Mouse (Mus musculus): ENCODE results near the gene Tnnt2. TPM values are rescaled to one million over a fixed set of nuclear protein-coding genes. Genes with fewer than 3 reads are reported as not detected.

Tnnt2 gene
- 3.7 and 5.4 TPM in 2 replicates for polyA plus RNA-seq (2011; ENCODE audit: insufficient read length, low read depth, missing spikeins)

DNA sequence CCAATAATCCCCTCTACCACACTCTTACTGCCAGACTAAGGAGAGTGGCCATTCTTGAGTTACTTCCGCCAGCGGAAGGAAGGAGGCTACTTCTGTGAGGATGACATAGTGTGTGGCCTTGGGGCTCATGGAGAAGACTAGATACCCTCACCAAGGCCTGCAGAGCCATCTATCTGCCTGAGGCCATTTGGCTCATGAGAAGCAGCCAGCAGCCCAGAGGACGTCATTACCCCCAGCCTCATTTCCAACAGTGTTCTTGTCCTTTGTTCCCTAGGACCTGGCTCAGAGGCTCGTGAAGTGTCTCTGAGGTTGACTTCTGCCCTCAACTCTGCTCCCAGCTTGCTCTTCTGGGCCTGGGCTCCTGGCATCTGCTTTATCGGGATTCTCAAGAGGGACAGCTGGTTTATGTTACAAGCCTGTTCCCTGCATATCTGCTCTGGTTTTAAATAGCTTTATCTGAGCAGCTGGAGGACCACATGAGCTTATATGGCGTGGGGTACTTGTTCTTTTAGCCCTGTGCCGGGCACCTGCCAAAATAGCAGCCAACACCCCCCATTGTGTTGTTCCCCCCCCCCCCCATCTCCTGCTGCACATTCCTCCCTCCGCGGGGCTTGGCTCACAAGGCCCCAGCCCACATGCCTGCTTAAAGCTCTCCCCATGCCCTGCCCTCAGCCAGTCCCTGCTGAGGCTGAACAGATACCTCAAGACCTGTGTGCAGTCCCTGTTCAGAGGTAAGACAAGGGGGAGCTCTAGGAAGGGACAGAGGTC lies at the start of gene Tnnt2:
Gene Tnnt2 (plus strand): TSS at position 639 of the 768 bp plus-strand sequence.
- H3K27ac ChIP-seq (ENCODE audit: insufficient read depth, low read length) = no peak within 1 kb of the TSS

DNA sequence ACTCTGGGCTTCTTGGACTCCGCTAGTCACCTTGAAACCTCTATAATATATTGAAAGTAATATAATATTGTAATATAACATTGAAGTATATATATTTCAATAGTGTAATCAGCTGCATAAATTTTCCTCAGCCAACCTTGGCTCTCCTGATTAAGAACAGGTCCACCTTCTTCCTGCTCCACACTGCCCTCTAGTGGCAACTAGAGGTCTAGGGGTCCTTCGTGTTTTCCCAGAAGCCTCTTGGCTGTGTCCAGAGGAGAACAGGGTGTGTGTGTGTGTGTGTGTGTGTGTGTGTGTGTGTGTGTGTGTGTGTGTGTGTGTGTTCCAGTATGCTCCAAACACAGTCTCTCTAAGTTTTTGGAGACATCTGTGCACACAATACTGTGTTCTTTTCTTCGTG lies 48.4 kb upstream of the Tnnt2 start:
- no peak overlapping the region for H3K27ac ChIP-seq (ENCODE audit: insufficient read depth, low read length)
- no peak overlapping the region for H3K4me3 ChIP-seq (ENCODE audit: insufficient read depth, low read length)
- 0 out of 2 replicates have a peak, but pooled peaks cover 3% of the 10 kb centered on the region for H3K4me1 ChIP-seq (ENCODE audit: control insufficient read depth, insufficient read depth, low read length)
- TF ChIP-seq POLR2A (IDR thresholded peaks at IDR 0.05; ENCODE audit: low read depth, low read length) (no peak), CTCF (IDR thresholded peaks at IDR 0.05; ENCODE audit: borderline replicate concordance, insufficient read depth, low read length) (peak; percentile 54; the same call in 1 of the 2 replicates)

More for the DNA sequence above, at the start of gene Tnnt2:
- Histone ChIP-seq H3K4me1 (ENCODE audit: control insufficient read depth, insufficient read depth, low read length) (no peaks in the 10 kb centered on the region), H3K4me3 (ENCODE audit: insufficient read depth, low read length) (no peak within 1 kb of the TSS)
- TF ChIP-seq POLR2A (IDR thresholded peaks at IDR 0.05; ENCODE audit: low read depth, low read length) = no peak
- TF ChIP-seq CTCF (IDR thresholded peaks at IDR 0.05; ENCODE audit: borderline replicate concordance, insufficient read depth, low read length) = no peak

DNA sequence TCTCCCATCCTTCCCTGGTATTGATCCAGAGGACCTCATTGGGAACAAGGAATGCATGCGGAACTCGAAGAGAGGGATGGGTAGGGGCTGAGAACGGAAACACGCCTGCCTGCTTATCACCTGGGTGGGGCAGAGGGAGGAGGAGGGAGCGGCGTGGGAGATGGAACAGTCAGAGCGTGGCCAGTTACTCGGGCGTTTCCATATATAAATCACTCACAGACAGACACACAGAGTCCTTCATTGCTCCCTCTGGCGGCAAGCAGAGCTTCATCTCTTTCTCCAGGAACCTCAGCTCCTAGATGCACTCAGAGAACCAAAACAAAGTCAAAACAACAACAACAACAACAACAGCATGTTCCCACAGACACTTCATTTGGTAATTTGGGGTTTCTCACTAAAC lies 47.4 kb upstream of the Tnnt2 start:
- no peak overlapping the region for H3K27ac ChIP-seq (ENCODE audit: insufficient read depth, low read length)
- TF ChIP-seq CTCF (IDR thresholded peaks at IDR 0.05; ENCODE audit: borderline replicate concordance, insufficient read depth, low read length) = no peak
- TF ChIP-seq POLR2A (IDR thresholded peaks at IDR 0.05; ENCODE audit: low read depth, low read length) = no peak
- H3K4me3 ChIP-seq (ENCODE audit: insufficient read depth, low read length) = no peak overlapping the region
- H3K4me1 ChIP-seq (ENCODE audit: control insufficient read depth, insufficient read depth, low read length) = 0 out of 2 replicates have a peak, but pooled peaks cover 7% of the 10 kb centered on the region

DNA sequence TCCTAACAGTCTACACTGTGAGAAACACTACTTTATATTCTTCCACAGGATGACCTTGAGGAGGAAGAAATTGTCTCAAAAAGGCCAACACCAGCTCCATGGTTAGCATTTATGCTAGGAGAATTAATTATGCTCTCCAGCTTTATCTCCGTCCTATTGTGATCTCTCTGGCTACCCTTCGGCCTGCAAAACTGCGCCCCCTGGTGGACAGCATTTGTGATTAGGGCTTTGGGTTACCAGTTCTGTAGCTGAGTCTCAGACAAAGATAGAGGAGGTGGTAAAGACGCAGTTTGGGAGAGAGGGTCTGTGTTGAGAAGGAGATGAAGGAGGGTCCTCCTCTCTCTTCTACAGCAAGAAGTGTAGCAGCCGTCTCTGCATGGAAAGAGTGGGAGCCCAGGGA lies 46.3 kb upstream of the Tnnt2 start:
- 0 out of 2 replicates have a peak, but pooled peaks cover 8% of the 10 kb centered on the region for H3K4me1 ChIP-seq (ENCODE audit: control insufficient read depth, insufficient read depth, low read length)
- no peak for TF ChIP-seq POLR2A (IDR thresholded peaks at IDR 0.05; ENCODE audit: low read depth, low read length)
- TF ChIP-seq CTCF (IDR thresholded peaks at IDR 0.05; ENCODE audit: borderline replicate concordance, insufficient read depth, low read length) = peak; percentile 60; the same call in 1 of the 2 replicates
- H3K4me3 ChIP-seq (ENCODE audit: insufficient read depth, low read length) = no peak overlapping the region
- no peak overlapping the region for H3K27ac ChIP-seq (ENCODE audit: insufficient read depth, low read length)

DNA sequence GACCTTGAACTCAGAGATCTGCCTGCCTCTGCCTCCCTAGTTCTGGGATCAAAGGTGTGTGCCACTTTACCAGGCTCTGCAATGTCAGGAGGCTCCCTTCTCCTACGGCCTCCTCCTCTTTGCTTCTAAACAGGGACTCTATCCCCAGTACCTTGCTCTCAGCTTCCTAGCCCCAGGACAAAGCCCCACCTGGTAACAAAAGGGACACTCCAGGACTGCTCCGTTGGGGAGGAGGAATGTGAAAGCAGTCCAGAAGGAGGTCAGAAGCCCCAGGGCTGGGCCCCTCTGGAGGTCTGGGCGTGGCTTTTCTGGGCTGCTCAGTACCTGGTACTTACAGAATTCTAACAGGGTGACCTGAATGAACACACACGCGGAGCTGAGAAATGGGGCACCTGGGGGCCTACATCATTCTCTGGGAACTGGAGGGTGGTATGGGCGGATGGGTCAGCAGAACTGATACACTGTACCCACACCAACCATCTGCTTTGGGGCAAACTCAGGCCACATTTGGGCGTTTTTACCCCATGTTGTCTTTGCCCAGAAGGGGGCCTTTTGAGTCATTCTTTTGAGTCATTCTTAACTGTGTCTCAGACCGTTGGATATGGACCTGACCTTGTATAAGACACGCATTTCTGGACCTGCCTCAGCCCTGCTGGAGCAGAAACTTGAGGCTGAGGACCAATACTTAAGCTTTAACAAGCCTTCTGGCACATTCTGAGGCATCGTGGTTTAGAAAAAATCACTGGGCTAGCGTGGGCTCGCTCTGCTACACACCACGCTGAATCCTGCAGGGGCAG lies 43.8 kb upstream of the Tnnt2 start:
- Histone ChIP-seq H3K4me1 (ENCODE audit: control insufficient read depth, insufficient read depth, low read length) (0 out of 2 replicates have a peak, but pooled peaks cover 8% of the 10 kb centered on the region), H3K27ac (ENCODE audit: insufficient read depth, low read length) (no peak overlapping the region), H3K4me3 (ENCODE audit: insufficient read depth, low read length) (no peak overlapping the region)
- no peak for TF ChIP-seq CTCF (IDR thresholded peaks at IDR 0.05; ENCODE audit: borderline replicate concordance, insufficient read depth, low read length)
- TF ChIP-seq POLR2A (IDR thresholded peaks at IDR 0.05; ENCODE audit: low read depth, low read length) = no peak

DNA sequence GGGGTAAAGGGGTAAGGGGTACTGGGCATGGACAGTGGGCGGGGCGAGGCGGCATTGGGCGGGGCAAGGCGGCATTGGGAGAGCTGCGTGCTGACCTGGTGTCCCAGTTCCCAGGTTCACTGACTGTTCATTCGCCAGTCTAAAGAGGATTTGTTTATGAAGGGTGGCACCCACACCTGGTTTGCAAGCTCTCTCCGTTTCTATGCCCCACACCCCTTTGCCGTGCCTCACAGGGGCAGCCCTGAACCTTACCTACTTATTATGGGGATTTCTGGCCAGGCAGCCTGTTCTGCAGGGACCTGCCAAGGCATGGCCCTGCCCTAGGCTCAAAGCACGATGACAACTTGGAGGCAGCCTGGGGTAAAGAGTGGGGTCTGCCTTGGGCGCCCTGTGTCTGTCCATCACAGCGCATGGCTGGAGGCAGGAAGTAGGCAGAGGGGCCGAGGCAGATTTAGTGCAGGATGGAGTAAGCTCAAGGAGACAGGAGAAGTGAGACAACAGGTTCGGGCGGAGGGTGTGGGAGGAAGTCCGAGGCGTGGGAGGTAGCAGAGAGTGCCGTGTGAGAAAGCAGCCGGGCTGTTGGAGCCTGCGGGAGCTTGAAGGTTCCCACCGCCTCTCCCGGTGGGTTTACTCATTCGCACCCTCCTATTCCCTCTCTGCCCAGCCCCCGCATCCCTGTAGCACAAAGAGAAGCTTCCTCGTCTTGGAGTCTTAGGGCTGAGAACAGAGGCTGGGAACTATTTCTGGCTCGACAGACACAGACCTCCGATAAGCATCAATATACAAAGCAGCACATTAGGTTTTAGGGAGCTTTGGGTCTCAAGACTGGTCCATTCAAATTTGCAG lies 42.6 kb upstream of the Tnnt2 start:
- H3K27ac ChIP-seq (ENCODE audit: insufficient read depth, low read length) = no peak overlapping the region
- TF ChIP-seq POLR2A (IDR thresholded peaks at IDR 0.05; ENCODE audit: low read depth, low read length) (0 out of 2 replicates have a peak, but pooled peaks have one; percentile 22), CTCF (IDR thresholded peaks at IDR 0.05; ENCODE audit: borderline replicate concordance, insufficient read depth, low read length) (no peak)
- 0 out of 2 replicates have a peak, but pooled peaks cover 8% of the 10 kb centered on the region for H3K4me1 ChIP-seq (ENCODE audit: control insufficient read depth, insufficient read depth, low read length)
- H3K4me3 ChIP-seq (ENCODE audit: insufficient read depth, low read length) = no peak overlapping the region

DNA sequence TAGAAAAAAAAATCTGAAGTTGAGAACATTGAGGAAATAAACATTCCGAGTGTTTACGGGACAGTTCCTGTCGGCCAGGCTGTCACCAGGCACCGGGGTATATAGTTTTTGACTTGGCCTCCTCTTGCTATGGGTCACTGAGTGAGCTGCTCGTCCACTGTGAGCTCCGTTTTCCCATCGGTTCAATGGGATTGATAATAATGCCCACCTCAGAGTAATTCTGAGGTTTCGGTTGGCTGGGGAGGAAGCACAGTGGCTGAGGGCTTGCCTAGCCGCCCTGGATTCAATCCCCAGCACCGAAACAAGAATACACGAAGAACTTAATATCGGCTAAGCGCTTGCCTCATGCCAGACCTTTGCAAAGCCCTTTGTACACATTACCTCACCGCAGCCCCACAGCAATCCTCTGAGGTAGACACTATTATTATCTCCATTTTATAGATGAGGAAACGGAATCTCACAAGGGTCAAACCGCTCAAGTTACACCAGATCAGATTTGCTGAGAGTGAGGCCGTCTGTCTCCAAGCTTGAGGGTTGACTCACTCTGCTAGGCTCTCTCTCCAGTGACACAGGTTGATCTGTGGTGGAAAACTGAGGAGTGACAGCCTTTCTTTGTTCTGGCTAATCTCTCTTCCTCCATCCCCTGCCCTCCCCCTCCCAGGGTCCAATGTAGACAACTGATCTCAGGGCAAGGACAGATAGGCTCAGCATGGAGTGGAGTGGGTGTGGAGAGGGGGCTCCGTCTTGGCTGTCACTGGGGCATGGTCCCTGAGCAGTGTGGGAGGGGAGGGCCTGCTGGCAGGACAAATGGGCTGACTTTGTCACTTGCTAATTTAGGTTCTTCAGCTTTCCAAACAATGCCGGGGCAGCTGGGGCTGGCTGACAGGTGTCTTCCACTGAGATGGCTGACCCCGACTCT lies 41.7 kb upstream of the Tnnt2 start:
- Histone ChIP-seq H3K4me3 (ENCODE audit: insufficient read depth, low read length) (no peak overlapping the region), H3K27ac (ENCODE audit: insufficient read depth, low read length) (no peak overlapping the region), H3K4me1 (ENCODE audit: control insufficient read depth, insufficient read depth, low read length) (0 out of 2 replicates have a peak, but pooled peaks cover 8% of the 10 kb centered on the region)
- TF ChIP-seq POLR2A (IDR thresholded peaks at IDR 0.05; ENCODE audit: low read depth, low read length) (no peak), CTCF (IDR thresholded peaks at IDR 0.05; ENCODE audit: borderline replicate concordance, insufficient read depth, low read length) (no peak)

DNA sequence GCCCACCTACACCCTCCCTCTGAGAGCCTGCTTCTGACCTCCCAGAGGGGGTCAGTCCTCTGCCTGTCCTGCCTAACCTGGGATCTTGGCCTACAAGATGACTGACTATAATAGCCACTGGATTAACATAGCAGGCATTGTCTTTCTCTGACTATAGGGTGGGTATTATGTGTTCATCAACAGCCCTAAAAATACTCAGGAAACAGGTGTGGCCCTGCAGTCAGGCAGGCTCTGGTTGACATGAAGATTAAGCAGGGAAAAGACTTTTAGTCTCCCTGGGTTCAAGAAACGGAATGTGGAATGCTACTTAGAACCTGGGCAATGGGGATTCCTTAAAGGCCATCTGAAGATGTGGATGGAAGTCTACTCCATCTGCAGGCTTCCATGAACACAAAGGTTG lies 37.7 kb upstream of the Tnnt2 start:
- TF ChIP-seq POLR2A (IDR thresholded peaks at IDR 0.05; ENCODE audit: low read depth, low read length) (no peak), CTCF (IDR thresholded peaks at IDR 0.05; ENCODE audit: borderline replicate concordance, insufficient read depth, low read length) (no peak)
- Histone ChIP-seq H3K4me3 (ENCODE audit: insufficient read depth, low read length) (no peak overlapping the region), H3K27ac (ENCODE audit: insufficient read depth, low read length) (no peak overlapping the region), H3K4me1 (ENCODE audit: control insufficient read depth, insufficient read depth, low read length) (0 out of 2 replicates have a peak, but pooled peaks cover 3% of the 10 kb centered on the region)
